30 mouse cellular contexts compared by ENCODE assay signal in genomic region chr12:71361616-71362015, GRCm38 (mm10). TPM values are rescaled to one million over a fixed set of nuclear protein-coding genes. Genes with fewer than 3 reads are reported as not detected.
DNase-seq lines count a peak whose midpoint lies in the region; ATAC-seq and TF ChIP-seq lines count a peak whose summit lies in the region.
"Had no signal": no experiment of that assay in that cellular context is flagged by ENCODE, and none has a peak within 500 bp of the region (broad histone marks: within the 10 kb centered on the region; RNA-seq: fewer than 3 reads in every experiment).

No protein-coding gene starts in this region.

- no peak overlapping the region for H3K9ac ChIP-seq in liver, postnatal 0 days (replicated peaks)
- H3K9ac ChIP-seq: hindbrain, embryonic 13.5 days; lung, embryonic 14.5 days; midbrain, embryonic 15.5 days; neural tube, embryonic 15.5 days; stomach, embryonic 15.5 days had no signal

- H3K36me3 ChIP-seq in G1E (replicated peaks), result no peaks in the 10 kb centered on the region
- H3K36me3 ChIP-seq in liver, postnatal 0 days (replicated peaks; ENCODE audit: insufficient read depth, low read length), result no peaks in the 10 kb centered on the region
- H3K36me3 ChIP-seq: embryonic facial prominence, embryonic 10.5 days; forebrain, embryonic 10.5 days; hindbrain, embryonic 13.5 days; limb, embryonic 10.5 days; midbrain, embryonic 15.5 days; neural tube, embryonic 15.5 days; stomach, embryonic 15.5 days had no signal

- H3K4me3 ChIP-seq in G1E (ENCODE audit: low read depth, low read length), result no peak overlapping the region
- H3K4me3 ChIP-seq in liver, postnatal 0 days (ENCODE audit: low read depth, low read length), result no peak overlapping the region
- H3K4me3 ChIP-seq: embryonic facial prominence, embryonic 10.5 days; forebrain, embryonic 10.5 days; hindbrain, embryonic 13.5 days; limb, embryonic 10.5 days; midbrain, embryonic 15.5 days; myocyte; neural tube, embryonic 15.5 days; stomach, embryonic 15.5 days had no signal

- H3K4me2 ChIP-seq in liver, postnatal 0 days (ENCODE audit: low read depth, low read length), result no peak overlapping the region
- H3K4me2 ChIP-seq: hindbrain, embryonic 13.5 days; lung, embryonic 14.5 days; midbrain, embryonic 15.5 days; neural tube, embryonic 15.5 days; stomach, embryonic 15.5 days had no signal

- no peaks in the 10 kb centered on the region for H3K27me3 ChIP-seq in G1E (ENCODE audit: insufficient read depth, low read length)
- H3K27me3 ChIP-seq in liver, postnatal 0 days (ENCODE audit: insufficient read depth, low read length), result no peaks in the 10 kb centered on the region
- H3K27me3 ChIP-seq: hindbrain, embryonic 13.5 days; midbrain, embryonic 15.5 days; neural tube, embryonic 15.5 days; Patski; stomach, embryonic 15.5 days had no signal

- ATAC-seq in G1E (ENCODE audit: extremely low read depth, insufficient number of reproducible peaks, low FRiP score, poor library complexity, severe bottlenecking), result 0 out of 2 replicates have a peak, but pooled peaks have one; percentile 28
- ATAC-seq in liver, postnatal 0 days, result no peak
- no peak for ATAC-seq in activated CD4-positive, CD25-positive, alpha-beta regulatory T cell, adult 4 months
- no peak; the same call in 1 of the 2 replicates for ATAC-seq in granulocyte monocyte progenitor cell, adult 5-6 weeks (replicated peaks; ENCODE audit: poor library complexity, severe bottlenecking)
- ATAC-seq: forebrain, embryonic 16.5 days; midbrain, embryonic 15.5 days; Patski had no signal

- peaks cover 7% of the 10 kb centered on the region; the same call in 1 of the 2 replicates for H3K4me1 ChIP-seq in G1E (ENCODE audit: insufficient read depth, low read depth, low read length)
- no peaks in the 10 kb centered on the region for H3K4me1 ChIP-seq in liver, postnatal 0 days (ENCODE audit: insufficient read depth)
- H3K4me1 ChIP-seq: midbrain, embryonic 15.5 days; stomach, embryonic 15.5 days had no signal

- no peak for TF ChIP-seq EP300 in liver, postnatal 0 days (IDR thresholded peaks at IDR 0.05; ENCODE audit: low read depth)

- no peaks in the 10 kb centered on the region for H3K9me3 ChIP-seq in G1E (replicated peaks)
- H3K9me3 ChIP-seq in liver, postnatal 0 days (ENCODE audit: low read length), result no peaks in the 10 kb centered on the region
- H3K9me3 ChIP-seq: forebrain, embryonic 10.5 days; hindbrain, embryonic 13.5 days; limb, embryonic 10.5 days; midbrain, embryonic 15.5 days; neural tube, embryonic 15.5 days; stomach, embryonic 15.5 days had no signal

- DNase-seq in 3T3-L1 (ENCODE audit: low read depth, low spot score), result peak; percentile 5
- peak; percentile 29 for DNase-seq in A20 (ENCODE audit: low read depth, low spot score)
- DNase-seq in G1E (ENCODE audit: low spot score), result no peak
- DNase-seq in liver, postnatal 0 days, result peak; percentile 19
- DNase-seq in kidney, adult 18-20 months, result no peak
- DNase-seq: adrenal gland, postnatal 36 days; cerebellum, adult 11 months; cerebellum, postnatal 10 days; gastrocnemius, postnatal 10 days; heart, adult 18-20 months; kidney, adult 11 months; lung, embryonic 14.5 days; lung, postnatal 4 days; right cerebral cortex, adult 18-20 months; right cerebral cortex, postnatal 4 days; thymus, adult 2 months; thymus, postnatal 4 days had no signal

- H3K27ac ChIP-seq in liver, postnatal 0 days (ENCODE audit: low read depth), result no peak overlapping the region
- H3K27ac ChIP-seq: embryonic facial prominence, embryonic 10.5 days; forebrain, embryonic 10.5 days; kidney, postnatal 0 days; limb, embryonic 10.5 days; midbrain, embryonic 15.5 days; neural tube, embryonic 15.5 days; stomach, embryonic 15.5 days had no signal

- 83% methylated on average over 7 of the region's 7 CpGs for WGBS in liver, postnatal 0 days (ENCODE audit: insufficient replicate concordance)

- no peak for TF ChIP-seq CTCF in G1E (IDR thresholded peaks at IDR 0.05; ENCODE audit: low read depth, low read length)
- no peak for TF ChIP-seq CTCF in liver, postnatal 0 days (IDR thresholded peaks at IDR 0.05; ENCODE audit: low read depth)

RNA-seq across cellular contexts. Expression of gene Dact1, which starts 51.9 kb away (rescaled TPM):
- total RNA-seq in G1E (2014; fragmentation: Nextera tagmentation), result not detected in 2 replicates
- total RNA-seq in G1E (2017), result 0.23 and 0.27 TPM in 2 replicates
- 0.05 and 0.06 TPM in 2 replicates for polyA plus RNA-seq in G1E (2012)
- polyA plus RNA-seq in liver, postnatal 0 days (2015; fragmentation: Nextera tagmentation; extraction: Ambion mirVana), result 0.36 and 0.51 TPM in 2 replicates
- under 1 TPM in 1 of 2 experiments, not detected in 1; 0.13 TPM for polyA plus RNA-seq in activated CD4-positive, CD25-positive, alpha-beta regulatory T cell, adult 4 months (2017; shearing (Covaris generic))
- 0.51 and 0.80 TPM in 2 replicates for total RNA-seq in granulocyte monocyte progenitor cell, adult 5-6 weeks (2014; fragmentation: Nextera tagmentation)
- total RNA-seq in granulocyte monocyte progenitor cell, adult 5-6 weeks (2017), result 0.47 TPM in 1 of 2 replicates, not detected in the other

Comparison
In these comparisons a context has a peak if more than half of its experiments do, and no peak if none do; other contexts are left out.
1. DNase-seq: peak in 3T3-L1 (single experiment), A20 (single experiment) and liver, postnatal 0 days (single experiment); none in G1E (single experiment) and kidney, adult 18-20 months (single experiment).